Mouse (Mus musculus) urinary bladder, postnatal 4 days (tissue): ENCODE results near the gene Gm10799.
A peak's percentile ranks its signal among the peaks of the same experiment; 100 is the strongest.
"Not testable (repeated sequence)": the region's sequence is repeated elsewhere in the genome, so short reads cannot be mapped to it uniquely, and the experiment has no call there.

Source experiments
- DNase-seq, 2 experiments: peaks; one replicate each; pipeline ENCODE4 v3.0.0; 2021 to 2022; ENCODE audit warnings: low spot score in 2 of 2

Gm10799 gene

DNA sequence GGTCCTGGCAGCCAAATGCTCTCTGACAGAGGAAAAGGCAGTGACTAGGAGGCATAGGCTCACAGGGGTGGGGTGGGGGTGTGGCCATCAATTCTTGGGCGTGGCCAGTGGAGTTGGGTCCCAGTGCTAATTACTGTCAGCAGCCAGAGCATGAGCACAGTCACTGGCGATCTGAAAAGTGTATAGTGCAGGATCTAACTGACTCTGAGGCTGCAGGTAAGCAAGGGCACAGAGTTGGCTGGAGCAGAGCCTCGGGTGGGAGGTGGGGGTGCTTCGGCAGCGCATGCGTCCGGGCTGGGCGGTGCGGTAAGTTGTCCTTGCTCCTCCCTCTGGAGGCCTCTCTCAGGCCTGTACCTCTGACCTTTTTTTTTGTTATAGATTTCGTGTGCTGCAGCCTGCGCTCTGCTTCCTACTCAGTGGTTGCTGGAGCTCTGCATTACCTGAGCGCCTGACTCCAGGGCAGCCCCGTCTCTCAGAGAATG lies 1.4 kb upstream of the Gm10799 start, which contains the start of gene Cd59b:
Gene Cd59b, plus strand, starts transcription at position 146 of the 482 bp plus-strand sequence.
- DNase-seq, result peak in 1 of 2 experiments; percentile 38

GRCm38 (mm10) chr2:104065526-104065925 lies 2.8 kb downstream of the Gm10799 start, which contains the start of gene Gm10912:
Gene Gm10912, plus strand, starts transcription at chr2:104065826.
- DNase-seq, result not testable (repeated sequence)

DNA sequence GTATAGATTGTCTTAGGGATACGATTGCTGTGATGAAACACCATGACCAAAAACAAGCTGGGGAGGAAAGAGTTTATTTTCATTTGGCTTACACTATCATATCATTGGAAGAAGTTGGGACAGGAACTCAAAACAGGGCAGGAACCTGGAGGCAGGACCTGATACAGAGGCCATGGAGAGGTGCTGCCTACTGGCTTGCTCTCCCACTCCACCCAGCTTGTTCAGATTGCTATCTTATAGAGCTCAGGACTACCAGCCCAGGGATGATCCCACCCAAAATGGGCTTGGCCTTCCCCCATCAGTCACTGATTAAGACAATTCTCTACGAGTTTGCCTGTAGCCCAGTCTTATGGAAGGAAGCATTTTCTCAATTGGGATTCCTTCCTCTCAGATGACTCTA lies 4.2 kb downstream of the Gm10799 start:
- no peak for DNase-seq

DNA sequence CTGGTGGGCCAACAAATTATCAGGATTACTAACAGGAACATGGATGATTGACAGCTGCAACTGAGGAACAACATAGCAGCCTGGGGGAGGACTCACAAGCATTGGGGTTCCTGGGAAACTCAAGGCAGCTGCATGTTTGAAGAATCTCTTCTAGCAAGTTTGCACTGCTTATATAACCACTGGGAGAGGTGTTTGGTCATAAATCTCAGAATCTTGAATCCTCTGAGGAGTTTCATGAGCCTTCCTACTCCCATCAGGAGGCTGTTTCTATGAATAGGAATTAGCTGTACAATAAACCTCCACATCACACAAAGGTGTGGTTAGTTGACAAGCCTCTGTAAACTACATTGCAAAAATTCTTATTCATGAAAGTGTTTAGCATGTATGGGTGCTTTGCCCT lies 5.7 kb downstream of the Gm10799 start:
- no peak for DNase-seq

- DNase-seq, result no peak
These were observed 7.4 kb downstream of the Gm10799 start for GRCm38 (mm10) chr2:104060996-104061395.

DNA sequence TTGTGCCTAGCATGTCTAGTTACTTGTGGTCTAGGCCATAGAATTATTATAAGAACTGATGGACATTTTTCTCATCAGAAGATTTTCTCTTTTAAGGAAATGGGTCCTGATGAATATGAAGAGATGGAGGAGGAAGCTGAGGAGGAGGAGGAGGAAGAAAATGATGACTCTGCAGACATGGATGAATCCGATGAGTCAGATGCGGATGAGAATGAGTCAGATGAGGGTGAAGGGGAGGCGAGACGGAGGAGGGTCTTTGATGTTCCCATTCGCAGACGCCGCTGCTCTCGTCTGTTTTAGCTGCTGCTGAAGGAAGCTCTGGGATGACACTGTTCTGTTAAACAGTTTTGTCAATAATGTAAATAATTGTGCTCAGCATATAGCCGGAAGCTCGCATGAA lies 8.6 kb downstream of the Gm10799 start:
- DNase-seq, result no peak

GRCm38 (mm10) chr2:104058954-104059353 lies 9.4 kb downstream of the Gm10799 start:
- no peak for DNase-seq

- no peak for DNase-seq
These were observed 10.0 kb downstream of the Gm10799 start for GRCm38 (mm10) chr2:104058381-104058780.

- DNase-seq, result no peak
These were observed 23.8 kb downstream of the Gm10799 start for GRCm38 (mm10) chr2:104044479-104045080.

- no peak for DNase-seq
These were observed 24.5 kb downstream of the Gm10799 start for GRCm38 (mm10) chr2:104043624-104044478.

DNA sequence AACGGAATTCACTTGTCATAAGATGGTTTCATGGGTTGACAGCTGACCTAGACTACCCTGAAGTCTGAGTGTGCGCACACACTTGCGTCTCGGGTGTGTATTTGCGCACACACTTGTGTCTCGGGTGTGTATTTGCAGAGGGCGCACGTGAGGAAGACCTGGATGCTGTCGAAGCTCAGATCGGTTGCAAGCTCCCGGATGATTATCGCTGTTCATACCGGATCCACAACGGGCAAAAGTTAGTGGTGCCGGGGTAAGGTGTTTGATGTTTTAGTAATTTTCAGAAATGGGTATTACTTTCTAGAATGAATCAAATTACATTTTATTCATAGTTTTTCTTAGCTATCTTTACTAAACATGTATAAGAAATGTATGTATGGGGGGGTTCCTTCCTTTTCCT lies 25.6 kb downstream of the Gm10799 start:
- DNase-seq, result no peak

- DNase-seq, result no peak
These were observed 26.7 kb downstream of the Gm10799 start for GRCm38 (mm10) chr2:104041632-104042031.

DNA sequence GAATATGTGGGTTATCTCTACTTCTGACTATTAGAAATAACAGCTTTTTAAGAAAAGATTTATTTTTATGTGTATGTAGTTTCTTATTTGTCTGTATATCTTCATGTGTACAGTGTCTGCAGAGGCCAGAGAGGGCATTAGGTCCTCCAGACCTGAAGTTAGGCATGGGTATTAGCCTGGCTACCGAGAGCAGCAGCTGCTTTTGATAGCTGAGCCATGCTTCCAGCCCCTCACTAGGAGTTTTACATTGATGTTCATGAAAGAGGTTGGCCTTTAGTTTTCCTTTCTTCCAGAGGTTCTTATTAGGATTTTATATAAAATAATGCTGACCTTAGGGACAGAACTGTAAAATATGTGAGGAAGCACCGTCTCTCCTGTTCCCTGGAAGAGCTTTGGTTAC lies 30.1 kb downstream of the Gm10799 start:
- no peak for DNase-seq

- no peak for DNase-seq
These were observed 32.0 kb downstream of the Gm10799 start for GRCm38 (mm10) chr2:104036316-104036715.

DNA sequence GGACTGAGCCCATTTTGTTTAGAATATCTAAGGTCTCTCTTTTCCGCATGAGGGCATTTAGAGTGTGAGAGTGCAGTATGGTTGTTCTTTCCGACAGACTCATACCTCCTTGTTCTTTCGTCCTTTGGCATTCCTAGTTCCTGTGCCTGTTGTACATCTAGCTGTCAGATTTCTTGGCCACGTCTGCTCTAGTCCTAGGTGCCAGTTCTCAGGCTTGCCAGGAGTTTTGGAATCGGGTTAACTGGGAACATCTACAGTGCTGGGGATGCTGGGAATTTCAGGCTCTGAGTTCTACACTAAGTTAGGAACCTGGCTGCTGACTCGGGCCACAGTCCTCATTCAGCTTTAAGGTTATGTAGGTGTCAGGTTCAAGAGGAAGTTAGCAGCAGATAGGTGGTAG lies 32.8 kb downstream of the Gm10799 start:
- no peak for DNase-seq

DNA sequence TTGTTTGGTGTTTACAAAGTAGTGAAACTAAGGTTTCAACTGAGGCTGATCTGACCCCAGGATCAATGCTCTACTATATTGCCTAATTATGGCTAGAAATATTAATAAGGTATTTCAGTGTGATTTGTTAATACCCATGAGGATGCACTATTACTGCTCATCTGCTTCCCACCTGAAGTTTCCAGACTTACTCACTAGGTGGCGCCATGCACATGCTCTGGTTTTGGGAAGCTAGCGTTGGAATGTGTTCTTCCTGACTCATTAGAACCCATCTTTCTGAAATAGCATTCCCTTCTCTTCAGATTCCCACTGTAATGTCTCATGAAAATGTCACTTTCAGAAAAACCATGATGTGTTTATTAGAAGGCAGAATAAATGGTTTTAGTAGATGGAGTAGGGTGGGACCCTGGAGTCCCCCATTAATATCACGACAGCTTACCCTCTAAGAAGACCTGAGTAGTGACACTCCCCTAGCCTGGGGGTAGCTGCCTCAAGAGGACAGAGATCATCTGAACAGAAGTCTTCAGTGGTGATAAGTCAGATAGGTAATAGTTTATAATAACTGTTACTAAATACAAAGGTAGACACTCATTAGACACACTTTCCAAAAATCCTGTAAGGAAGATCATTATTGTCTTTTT lies 33.4 kb downstream of the Gm10799 start:
- DNase-seq, result peak in 1 of 2 experiments; percentile 28

- no peak for DNase-seq
These were observed 36.3 kb downstream of the Gm10799 start for GRCm38 (mm10) chr2:104032056-104032455.

DNA sequence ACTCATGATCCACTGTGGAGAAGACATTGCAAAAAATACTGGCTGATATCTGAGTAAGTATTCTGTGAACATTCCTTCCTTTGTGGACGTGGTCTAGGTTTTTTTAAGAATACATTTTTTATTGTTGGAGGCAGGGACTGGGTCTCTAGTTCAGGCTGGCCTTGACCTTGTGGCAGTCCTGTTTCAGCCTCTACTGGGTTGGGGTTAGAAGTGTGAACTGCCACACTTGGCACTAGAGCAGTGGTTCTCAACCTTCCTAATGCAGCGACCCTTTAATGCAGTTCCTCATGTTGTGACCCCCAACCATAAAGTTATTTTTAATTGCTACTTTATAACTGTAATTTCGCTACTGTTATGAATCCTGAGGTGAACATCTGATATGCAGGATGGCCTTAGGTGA lies 38.0 kb downstream of the Gm10799 start:
- no peak for DNase-seq

DNA sequence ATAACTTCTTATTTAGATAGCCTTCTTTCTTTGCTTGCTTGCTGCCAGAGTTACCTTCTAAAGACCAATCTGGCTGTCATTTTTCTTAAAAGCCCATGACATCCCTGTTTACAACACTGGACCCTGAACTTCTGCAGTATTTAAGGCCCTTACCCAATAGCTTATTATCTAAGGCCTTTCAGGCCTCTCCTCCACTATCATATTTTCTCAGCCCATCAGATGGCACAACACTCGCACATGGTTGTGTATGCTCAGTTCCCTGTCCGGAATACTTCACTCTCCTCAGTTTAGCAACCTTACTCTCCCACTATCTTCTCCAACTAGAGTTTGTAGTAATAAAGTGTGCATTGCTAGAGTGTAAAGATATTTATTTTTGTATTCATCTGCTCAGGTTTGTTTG lies 39.3 kb downstream of the Gm10799 start:
- no peak for DNase-seq

DNA sequence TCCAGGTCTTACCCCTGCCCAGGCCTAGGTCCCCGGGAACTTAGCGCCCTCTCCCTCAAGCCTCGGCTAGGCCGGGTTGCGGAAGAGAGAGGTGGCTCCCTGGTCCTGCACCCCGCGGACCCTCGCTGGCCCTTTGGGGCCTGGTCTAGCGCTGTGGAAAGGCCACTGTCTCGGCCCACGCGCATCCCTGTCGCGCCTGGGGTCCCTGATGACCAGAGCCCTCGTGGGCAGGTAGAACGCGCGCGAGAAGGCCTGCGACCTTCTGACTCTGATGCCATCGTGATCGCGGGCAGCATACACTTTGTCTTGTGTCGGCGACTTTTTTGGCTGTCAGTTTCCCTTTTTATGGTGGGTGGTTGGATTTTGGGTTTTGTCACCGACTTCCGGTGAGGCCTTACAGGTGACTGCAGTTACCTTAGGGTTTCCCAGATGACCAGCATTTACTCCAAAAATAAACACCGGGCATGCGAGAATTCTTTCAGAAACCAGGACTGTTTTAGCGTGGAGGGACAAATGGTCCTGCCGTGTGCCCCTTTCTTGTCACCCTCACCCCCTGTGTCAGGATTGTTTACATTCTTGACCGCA lies 40.1 kb downstream of the Gm10799 start, which contains the start of gene 4931422A03Rik:
Gene 4931422A03Rik, minus strand, starts transcription at position 223 of the 585 bp plus-strand sequence.
- DNase-seq, result no peak

DNA sequence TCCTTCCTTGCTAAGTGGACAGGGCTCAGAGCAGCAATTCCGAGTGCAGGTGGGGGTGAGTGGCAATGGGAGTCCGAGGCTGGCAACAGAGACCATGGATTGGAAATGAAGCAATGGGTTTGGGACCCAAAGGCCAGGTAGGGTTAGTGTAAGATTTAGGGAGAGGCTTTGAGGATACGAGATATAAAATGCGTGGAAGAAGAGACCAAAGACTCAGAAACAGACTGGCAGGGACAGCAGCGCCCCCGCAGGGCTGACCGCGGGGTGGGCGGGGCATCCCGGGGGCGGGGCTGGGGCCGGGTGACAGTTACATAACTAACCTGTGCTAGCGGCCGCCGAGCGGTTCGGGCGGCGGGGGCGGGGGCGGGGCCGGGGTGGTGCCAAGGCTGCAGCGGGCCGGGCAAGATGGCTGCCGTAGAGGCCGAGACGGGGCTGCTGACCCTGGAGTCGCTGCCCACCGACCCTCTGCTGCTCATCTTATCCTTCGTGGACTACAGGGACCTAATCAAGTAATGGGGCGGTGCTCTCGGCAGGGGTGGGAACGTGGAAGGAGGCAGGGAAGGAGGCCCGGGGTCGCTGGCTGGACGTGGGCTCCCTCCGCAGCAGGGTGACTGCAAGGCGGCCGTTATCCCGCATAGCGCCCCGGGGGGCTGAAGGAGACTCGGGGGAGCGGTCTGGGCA lies 40.8 kb downstream of the Gm10799 start, which contains the start of gene Fbxo3:
Gene Fbxo3, plus strand, starts transcription at position 264 of the 681 bp plus-strand sequence.
- peak; percentile 84 to 86 for DNase-seq
